Mouse (Mus musculus) hindbrain, embryonic 13.5 days (tissue): ENCODE data around the gene Ccnb3. TPM values are rescaled to one million over a fixed set of nuclear protein-coding genes. Genes with fewer than 3 reads are reported as not detected.

ENCODE experiments used
- polyA plus RNA-seq: library from polyadenylated mRNA; unstranded; fragments of >200 nt; fragmentation: Nextera tagmentation; extraction: Ambion mirVana; gene quantifications from 2 replicates; pipeline ENCODE4 v1.2.1, GENCODE M21; 2015

Ccnb3 gene
- polyA plus RNA-seq, 1 experiment from 2014 or later, result not detected

Other genes starting within 250 kb of the Ccnb3 start
- not detected in 2 replicates for gene Akap4, start 25.9 kb upstream of the Ccnb3 start, polyA plus RNA-seq